Mouse (Mus musculus): ENCODE results near the gene Mta3.

GRCm38 (mm10) chr17:83786418-83786817 is 80.5 kb downstream of the Mta3 start:
- no peak for TF ChIP-seq CTCF (IDR thresholded peaks at IDR 0.05; ENCODE audit: extremely low read depth, insufficient read depth, low read length)
- TF ChIP-seq POLR2A (IDR thresholded peaks at IDR 0.05; ENCODE audit: extremely low read depth, insufficient read depth, low read length): no peak
